Mouse (Mus musculus) neural tube, embryonic 15.5 days (tissue): Measurements from ENCODE around the gene Gabbr2. TPM values are rescaled to one million over a fixed set of nuclear protein-coding genes. Genes with fewer than 3 reads are reported as not detected.
A peak's percentile ranks its signal among the peaks of the same experiment; 100 is the strongest.

Experiments used
- ATAC-seq: fragments of 200-750 bp; cut with Nextera tagmentation; 2 replicates; pipeline ENCODE4 v1.8.0; 2017; ENCODE audit warnings: mild to moderate bottlenecking, moderate TSS enrichment, moderate library complexity; ENCODE audit not compliant: low FRiP score
- H3K27ac ChIP-seq: fragments of 300-500 bp; sonication (generic); replicated peaks from 2 replicates; pipeline ENCODE4 v1.5.1; 2015; ENCODE audit warnings: mild to moderate bottlenecking, inconsistent platforms
- H3K27me3 ChIP-seq: fragments of 300-500 bp; sonication (generic); replicated peaks from 2 replicates; pipeline ENCODE4 v1.6.1; 2015; ENCODE audit warnings: inconsistent platforms
- H3K36me3 ChIP-seq: fragments of 300-500 bp; sonication (generic); 2 replicates; pipeline ENCODE4 v1.6.1; 2015; ENCODE audit warnings: inconsistent platforms
- H3K4me1 ChIP-seq: fragments of 300-500 bp; sonication (generic); 2 replicates; pipeline ENCODE4 v1.6.1; 2015; ENCODE audit warnings: inconsistent platforms
- H3K4me2 ChIP-seq: fragments of 300-500 bp; sonication (generic); 2 replicates; pipeline ENCODE4 v1.6.1; 2015; ENCODE audit warnings: inconsistent platforms, mild to moderate bottlenecking, moderate library complexity
- H3K4me3 ChIP-seq: fragments of 300-500 bp; sonication (generic); replicated peaks from 2 replicates; pipeline ENCODE4 v1.5.1; 2015; ENCODE audit warnings: mild to moderate bottlenecking, inconsistent platforms
- H3K9ac ChIP-seq: fragments of 300-500 bp; sonication (generic); replicated peaks from 2 replicates; pipeline ENCODE4 v1.6.1; 2015; ENCODE audit warnings: mild to moderate bottlenecking, inconsistent platforms
- H3K9me3 ChIP-seq: fragments of 300-500 bp; sonication (generic); replicated peaks from 2 replicates; pipeline ENCODE4 v1.6.1; 2016; ENCODE audit warnings: inconsistent platforms
- WGBS: fragments of 180-500 bp; shearing (Covaris S2); methylation state at CpG from one replicate; pipeline ENCODE4 v1.1.7; 2015; ENCODE audit warnings: mixed read lengths; 5-methylcytosine and 5-hydroxymethylcytosine counted together
- polyA plus RNA-seq: library from polyadenylated mRNA; unstranded; fragments of >200 nt; fragmentation: Nextera tagmentation; extraction: Ambion mirVana; gene quantifications from 2 replicates; pipeline ENCODE4 v1.2.1, GENCODE M21; 2015

Gabbr2 gene
- polyA plus RNA-seq, 1 experiment from 2014 or later = 12.5 TPM

DNA sequence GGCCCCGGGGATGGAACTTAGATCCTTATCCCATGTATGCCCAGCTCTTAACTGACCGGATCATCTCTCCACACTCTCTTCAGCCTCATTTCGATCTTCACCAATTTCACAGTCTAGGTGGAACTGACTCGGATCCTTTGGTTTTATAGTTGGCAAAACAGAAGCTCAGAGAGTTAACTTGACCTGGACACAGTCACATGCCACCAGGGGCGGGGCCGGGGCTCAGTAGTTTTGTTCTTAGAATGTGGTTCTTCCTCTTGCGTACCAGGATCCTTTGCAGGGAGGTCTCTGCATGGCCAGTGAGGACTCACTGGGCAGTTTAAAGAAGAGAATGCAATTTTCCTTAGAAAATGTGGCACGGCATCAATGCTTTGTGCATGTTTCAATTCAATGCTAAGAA, 135.5 kb downstream of the Gabbr2 start:
- peaks cover 45% of the 10 kb centered on the region for H3K4me1 ChIP-seq
- H3K27me3 ChIP-seq = no peaks in the 10 kb centered on the region
- 91% methylated on average over 8 of the region's 8 CpGs for WGBS
- no peaks in the 10 kb centered on the region for H3K36me3 ChIP-seq
- H3K4me2 ChIP-seq = no peak overlapping the region
- no peak overlapping the region for H3K4me3 ChIP-seq
- H3K27ac ChIP-seq = peak overlapping the region; percentile 77
- H3K9me3 ChIP-seq = no peaks in the 10 kb centered on the region
- no peak overlapping the region for H3K9ac ChIP-seq
- ATAC-seq = no peak

GRCm38 (mm10) chr4:46854686-46855385, 136.8 kb downstream of the Gabbr2 start:
- H3K9me3 ChIP-seq = no peaks in the 10 kb centered on the region
- H3K4me3 ChIP-seq = no peak overlapping the region
- peak; percentile 72 for ATAC-seq
- H3K4me2 ChIP-seq = 0 out of 2 replicates have a peak overlapping the region, but pooled peaks have one; percentile 22
- no peak overlapping the region for H3K9ac ChIP-seq
- peak overlapping the region; percentile 77 for H3K27ac ChIP-seq
- 36% methylated on average over 23 of the region's 23 CpGs for WGBS
- no peaks in the 10 kb centered on the region for H3K27me3 ChIP-seq
- peaks cover 49% of the 10 kb centered on the region for H3K4me1 ChIP-seq
- H3K36me3 ChIP-seq = no peaks in the 10 kb centered on the region

- ATAC-seq = no peak
- H3K4me3 ChIP-seq = no peak overlapping the region
- H3K27ac ChIP-seq = peak overlapping the region; percentile 77
- no peaks in the 10 kb centered on the region for H3K27me3 ChIP-seq
- no peak overlapping the region for H3K9ac ChIP-seq
- 81% methylated on average over 12 of the region's 12 CpGs for WGBS
- H3K9me3 ChIP-seq = no peaks in the 10 kb centered on the region
- H3K4me1 ChIP-seq = peaks cover 41% of the 10 kb centered on the region
- H3K36me3 ChIP-seq = no peaks in the 10 kb centered on the region
- H3K4me2 ChIP-seq = no peak overlapping the region
These were observed 137.7 kb downstream of the Gabbr2 start for GRCm38 (mm10) chr4:46853852-46854460.

GRCm38 (mm10) chr4:46847745-46848144, 143.9 kb downstream of the Gabbr2 start:
- H3K4me2 ChIP-seq = no peak overlapping the region
- no peaks in the 10 kb centered on the region for H3K36me3 ChIP-seq
- H3K27ac ChIP-seq = no peak overlapping the region
- H3K9me3 ChIP-seq = no peaks in the 10 kb centered on the region
- ATAC-seq = no peak
- no peak overlapping the region for H3K4me3 ChIP-seq
- H3K4me1 ChIP-seq = peaks cover 14% of the 10 kb centered on the region
- H3K27me3 ChIP-seq = no peaks in the 10 kb centered on the region
- H3K9ac ChIP-seq = no peak overlapping the region

GRCm38 (mm10) chr4:46846396-46846795, 145.3 kb downstream of the Gabbr2 start:
- H3K4me3 ChIP-seq = no peak overlapping the region
- H3K4me2 ChIP-seq = no peak overlapping the region
- ATAC-seq = no peak
- H3K27me3 ChIP-seq = no peaks in the 10 kb centered on the region
- WGBS = 94% methylated on average over 10 of the region's 10 CpGs
- peaks cover 7% of the 10 kb centered on the region for H3K4me1 ChIP-seq
- H3K9ac ChIP-seq = no peak overlapping the region
- no peaks in the 10 kb centered on the region for H3K36me3 ChIP-seq
- H3K27ac ChIP-seq = no peak overlapping the region
- no peaks in the 10 kb centered on the region for H3K9me3 ChIP-seq

- Histone ChIP-seq H3K9me3 (no peaks in the 10 kb centered on the region), H3K27ac (0 out of 2 replicates have a peak overlapping the region, but pooled peaks have one; percentile 19)
These were observed 146.6 kb downstream of the Gabbr2 start for GRCm38 (mm10) chr4:46844982-46845643.

GRCm38 (mm10) chr4:46844567-46844966, 147.1 kb downstream of the Gabbr2 start:
- Histone ChIP-seq H3K27ac (0 out of 2 replicates have a peak overlapping the region, but pooled peaks have one; percentile 19), H3K4me3 (no peak overlapping the region), H3K9me3 (no peaks in the 10 kb centered on the region), H3K27me3 (no peaks in the 10 kb centered on the region), H3K4me2 (no peak overlapping the region), H3K36me3 (no peaks in the 10 kb centered on the region), H3K4me1 (no peaks in the 10 kb centered on the region), H3K9ac (no peak overlapping the region)
- no peak for ATAC-seq
- 74% methylated on average over 5 of the region's 5 CpGs for WGBS

More at GRCm38 (mm10) chr4:46844982-46845643, 146.6 kb downstream of the Gabbr2 start:
- Histone ChIP-seq H3K4me1 (no peaks in the 10 kb centered on the region), H3K4me3 (no peak overlapping the region), H3K4me2 (no peak overlapping the region), H3K9ac (no peak overlapping the region), H3K36me3 (no peaks in the 10 kb centered on the region), H3K27me3 (no peaks in the 10 kb centered on the region)
- peak; percentile 65 for ATAC-seq
- 79% methylated on average over 6 of the region's 6 CpGs for WGBS

DNA sequence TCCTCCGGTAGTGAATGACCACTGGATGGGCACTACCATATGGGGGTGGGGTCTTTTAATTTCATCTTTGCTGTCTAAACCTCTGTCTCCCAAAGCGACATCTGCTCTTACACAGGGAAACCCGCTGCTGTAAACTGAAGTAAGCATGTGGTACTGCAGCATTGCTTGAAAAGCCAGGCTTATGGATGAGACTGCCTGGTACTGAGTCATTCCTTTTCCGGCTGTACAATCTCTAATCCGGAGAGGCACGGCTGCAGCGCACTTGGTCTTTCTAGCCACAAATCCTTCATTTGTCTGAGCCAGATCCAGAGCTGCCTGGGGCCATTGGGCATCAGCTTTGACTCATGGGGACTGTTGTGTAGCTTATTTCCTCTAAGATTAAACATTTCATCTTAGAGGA, 149.1 kb downstream of the Gabbr2 start:
- WGBS = 94% methylated on average over 7 of the region's 7 CpGs
- Histone ChIP-seq H3K4me3 (no peak overlapping the region), H3K27ac (no peak overlapping the region), H3K4me1 (0 out of 2 replicates have a peak, but pooled peaks cover under 1% of the 10 kb centered on the region), H3K27me3 (no peaks in the 10 kb centered on the region), H3K4me2 (no peak overlapping the region), H3K9ac (no peak overlapping the region), H3K9me3 (no peaks in the 10 kb centered on the region), H3K36me3 (no peaks in the 10 kb centered on the region)
- ATAC-seq = no peak

DNA sequence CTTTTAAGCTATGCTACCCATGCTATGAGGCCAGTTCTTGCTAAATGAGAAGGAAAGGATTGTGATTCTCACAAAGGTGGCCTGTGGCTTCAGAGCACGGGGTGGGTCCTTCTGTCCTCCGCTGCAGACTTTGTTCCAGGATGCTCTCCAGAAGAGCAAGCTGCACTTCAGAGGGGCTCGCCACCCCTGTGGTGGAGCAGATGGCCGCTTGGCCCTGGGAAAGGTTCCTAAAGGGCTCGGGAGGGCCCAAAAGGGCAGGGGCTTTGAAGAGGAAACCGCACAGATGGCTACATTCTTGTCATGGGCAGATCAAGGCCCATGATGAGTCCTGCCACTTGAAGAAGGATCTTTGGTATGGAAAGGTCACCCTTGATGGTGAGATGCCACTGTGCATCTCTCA, 151.5 kb downstream of the Gabbr2 start:
- 84% methylated on average over 6 of the region's 6 CpGs for whole genome bisulfite sequencing

DNA sequence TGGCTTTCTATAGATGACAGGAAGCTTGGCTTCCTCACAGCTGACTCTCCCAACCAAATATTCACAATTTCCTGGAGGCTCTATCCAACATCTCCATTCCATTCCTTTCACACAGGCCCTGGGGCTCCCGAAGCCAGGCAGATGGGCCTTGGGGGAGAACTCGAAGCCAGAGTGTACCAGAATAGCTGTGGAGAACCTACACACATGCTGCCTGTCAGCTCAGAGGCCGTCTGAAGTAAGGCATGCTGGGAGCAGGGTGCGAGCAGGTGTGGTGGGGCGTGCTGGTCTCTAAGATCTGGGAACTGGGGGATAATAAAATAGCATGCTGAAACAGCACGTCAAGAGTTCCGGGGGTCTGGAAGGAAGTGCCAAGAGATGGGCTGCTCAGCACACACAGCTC, 154.3 kb downstream of the Gabbr2 start:
- no peaks in the 10 kb centered on the region for H3K36me3 ChIP-seq
- 75% methylated on average over 7 of the region's 7 CpGs for WGBS
- H3K4me3 ChIP-seq = no peak overlapping the region
- H3K9me3 ChIP-seq = no peaks in the 10 kb centered on the region
- no peaks in the 10 kb centered on the region for H3K27me3 ChIP-seq
- no peak overlapping the region for H3K9ac ChIP-seq
- no peak overlapping the region for H3K27ac ChIP-seq
- no peak for ATAC-seq
- peaks cover 16% of the 10 kb centered on the region for H3K4me1 ChIP-seq
- H3K4me2 ChIP-seq = no peak overlapping the region

More for the DNA sequence above, 151.5 kb downstream of the Gabbr2 start:
- no peaks in the 10 kb centered on the region for H3K9me3 ChIP-seq
- H3K27me3 ChIP-seq = no peaks in the 10 kb centered on the region
- H3K27ac ChIP-seq = no peak overlapping the region
- H3K9ac ChIP-seq = no peak overlapping the region
- no peak overlapping the region for H3K4me3 ChIP-seq
- H3K36me3 ChIP-seq = no peaks in the 10 kb centered on the region
- ATAC-seq = no peak
- no peak overlapping the region for H3K4me2 ChIP-seq
- H3K4me1 ChIP-seq = peaks cover 16% of the 10 kb centered on the region

DNA sequence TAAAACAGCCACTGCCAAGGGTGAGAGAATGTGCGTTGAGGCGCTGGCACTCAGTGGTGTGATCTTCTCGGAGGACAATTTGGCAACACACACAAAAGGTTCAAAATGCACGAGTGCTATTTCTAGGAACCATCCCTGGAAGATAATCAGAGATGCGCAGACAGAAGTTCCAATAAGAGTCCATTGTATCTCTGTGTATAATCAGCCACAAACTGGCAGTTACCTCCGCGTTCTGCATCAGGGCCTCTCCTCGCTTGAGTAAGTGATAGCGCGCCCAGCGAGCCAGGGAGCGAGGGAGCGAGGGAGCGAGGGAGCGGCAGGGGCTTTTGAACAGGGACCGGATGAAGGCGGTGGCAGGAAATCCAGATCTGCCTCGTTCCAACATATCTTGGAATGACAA, 155.6 kb downstream of the Gabbr2 start:
- H3K9me3 ChIP-seq = no peaks in the 10 kb centered on the region
- peaks cover 16% of the 10 kb centered on the region for H3K4me1 ChIP-seq
- no peak overlapping the region for H3K9ac ChIP-seq
- no peak overlapping the region for H3K4me3 ChIP-seq
- peak overlapping the region; percentile 54 for H3K27ac ChIP-seq
- peak; percentile 29; the same call in 1 of the 2 replicates for ATAC-seq
- no peaks in the 10 kb centered on the region for H3K36me3 ChIP-seq
- WGBS = 43% methylated on average over 18 of the region's 18 CpGs
- no peaks in the 10 kb centered on the region for H3K27me3 ChIP-seq
- H3K4me2 ChIP-seq = no peak overlapping the region

GRCm38 (mm10) chr4:46835064-46835463, 156.6 kb downstream of the Gabbr2 start:
- WGBS = 92% methylated on average over 14 of the region's 14 CpGs
- no peak overlapping the region for H3K4me3 ChIP-seq
- no peak for ATAC-seq

More at GRCm38 (mm10) chr4:46835064-46835463, 156.6 kb downstream of the Gabbr2 start:
- Histone ChIP-seq H3K27ac (no peak overlapping the region), H3K9ac (no peak overlapping the region), H3K4me1 (peaks cover 16% of the 10 kb centered on the region), H3K27me3 (no peaks in the 10 kb centered on the region), H3K36me3 (no peaks in the 10 kb centered on the region), H3K9me3 (no peaks in the 10 kb centered on the region), H3K4me2 (no peak overlapping the region)
